In the genomic region with DNA sequence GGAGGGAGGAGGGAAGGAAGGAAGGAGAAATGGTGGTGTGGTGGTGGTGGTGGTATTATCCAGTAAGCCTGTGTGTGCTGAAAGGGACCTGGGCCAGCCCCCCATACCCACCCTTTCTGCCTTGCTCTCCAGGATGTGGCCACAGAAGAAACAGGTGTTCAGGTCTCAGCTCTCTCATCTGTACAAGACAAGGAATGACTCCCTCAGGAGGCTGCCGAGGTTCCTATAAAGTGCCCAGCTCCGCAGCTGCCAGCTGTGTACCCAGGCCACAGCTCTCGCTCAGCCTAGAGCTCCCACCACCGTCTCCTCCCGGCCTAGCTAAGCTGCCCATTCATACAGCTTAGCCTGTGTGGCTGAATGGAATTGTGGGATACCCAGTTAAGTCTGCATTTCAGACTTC, we compare ENCODE assay signal across 12 mouse cellular contexts. TPM values are rescaled to one million over a fixed set of nuclear protein-coding genes. Genes with fewer than 3 reads are reported as not detected.
"Had no signal": no experiment of that assay in that cellular context is flagged by ENCODE, and none has a peak within 500 bp of the region (broad histone marks: within the 10 kb centered on the region; RNA-seq: fewer than 3 reads in every experiment).

No protein-coding gene starts in this region.

- H3K4me3 ChIP-seq: lung, embryonic 15.5 days; megakaryocyte, embryonic 14.5 days; midbrain, embryonic 12.5 days had no signal

- H3K36me3 ChIP-seq: lung, embryonic 15.5 days; midbrain, embryonic 12.5 days had no signal

- H3K4me1 ChIP-seq: midbrain, embryonic 12.5 days had no signal

- H3K4me2 ChIP-seq: liver, embryonic 11.5 days; lung, embryonic 15.5 days; midbrain, embryonic 12.5 days had no signal

- H3K27ac ChIP-seq: kidney, postnatal 0 days; lung, embryonic 15.5 days; macrophage; midbrain, embryonic 12.5 days; stomach, postnatal 0 days had no signal

- H3K27me3 ChIP-seq: lung, embryonic 15.5 days; midbrain, embryonic 12.5 days had no signal

- H3K9me3 ChIP-seq: lung, embryonic 15.5 days; megakaryocyte, embryonic 14.5 days; midbrain, embryonic 12.5 days had no signal

- H3K9ac ChIP-seq: lung, embryonic 15.5 days; midbrain, embryonic 12.5 days had no signal

- DNase-seq: kidney, adult 11 months; kidney, adult 9 months; kidney, postnatal 36 days; layer of hippocampus, adult 9-11 months; lung, postnatal 14 days had no signal

RNA-seq across cellular contexts. Expression of a gene that starts 30.5 kb away (rescaled TPM):
- polyA plus RNA-seq: macrophage had no signal

RNA-seq across cellular contexts. Expression of a gene that starts 45.5 kb away (rescaled TPM):
- polyA plus RNA-seq: macrophage had no signal
